Mouse (Mus musculus) adrenal gland, postnatal 14 days (tissue): ENCODE data around the gene Tomm20. TPM values are rescaled to one million over a fixed set of nuclear protein-coding genes. Genes with fewer than 3 reads are reported as not detected.
A peak's percentile ranks its signal among the peaks of the same experiment; 100 is the strongest.

Experiments
- DNase-seq: peaks from one replicate; pipeline ENCODE4 v3.0.0; 2021; ENCODE audit warnings: mixed read lengths
- total RNA-seq: library from RNA; stranded (reverse); gene quantifications from 2 replicates; pipeline ENCODE4 v1.2.3, GENCODE M21; 2021

The Tomm20 gene
- total RNA-seq, 1 experiment from 2014 or later: 206 TPM

GRCm38 (mm10) chr8:126962871-126963270, 17.2 kb upstream of the Tomm20 start:
- no peak for DNase-seq

GRCm38 (mm10) chr8:126961516-126961915, 15.9 kb upstream of the Tomm20 start:
- no peak for DNase-seq

- no peak for DNase-seq
These were observed 6.4 kb upstream of the Tomm20 start for GRCm38 (mm10) chr8:126951900-126952636.

GRCm38 (mm10) chr8:126949527-126949926, 3.9 kb upstream of the Tomm20 start:
- no peak for DNase-seq

GRCm38 (mm10) chr8:126946444-126946843, 800 bp upstream of the Tomm20 start:
- no peak for DNase-seq

- peak; percentile 74 for DNase-seq
These were observed 608 bp downstream of the Tomm20 start for GRCm38 (mm10) chr8:126944781-126945691.

GRCm38 (mm10) chr8:126943565-126943964, 2.1 kb downstream of the Tomm20 start:
- no peak for DNase-seq

- DNase-seq: no peak
These were observed 8.3 kb downstream of the Tomm20 start for GRCm38 (mm10) chr8:126937337-126937736.

GRCm38 (mm10) chr8:126935932-126936331, 9.7 kb downstream of the Tomm20 start:
- DNase-seq: no peak

GRCm38 (mm10) chr8:126935387-126935786, 10.3 kb downstream of the Tomm20 start:
- DNase-seq: no peak

- no peak for DNase-seq
These were observed 13.0 kb downstream of the Tomm20 start for GRCm38 (mm10) chr8:126932656-126933055.

- DNase-seq: no peak
These were observed 13.4 kb downstream of the Tomm20 start for GRCm38 (mm10) chr8:126932249-126932648.

GRCm38 (mm10) chr8:126931720-126932119, 13.9 kb downstream of the Tomm20 start:
- DNase-seq: no peak

- DNase-seq: peak; percentile 79
These were observed 16.0 kb downstream of the Tomm20 start for GRCm38 (mm10) chr8:126929607-126930161.

- peak; percentile 72 for DNase-seq
These were observed 16.7 kb downstream of the Tomm20 start for GRCm38 (mm10) chr8:126928755-126929505.

GRCm38 (mm10) chr8:126928028-126928427, 17.6 kb downstream of the Tomm20 start:
- no peak for DNase-seq

- DNase-seq: no peak
These were observed 18.6 kb downstream of the Tomm20 start for GRCm38 (mm10) chr8:126927058-126927457.

- no peak for DNase-seq
These were observed 22.7 kb downstream of the Tomm20 start for GRCm38 (mm10) chr8:126922981-126923380.

- no peak for DNase-seq
These were observed 24.2 kb downstream of the Tomm20 start for GRCm38 (mm10) chr8:126921432-126921831.

- peak; percentile 88 for DNase-seq
These were observed 24.8 kb downstream of the Tomm20 start for GRCm38 (mm10) chr8:126920845-126921244.

- no peak for DNase-seq
These were observed 25.3 kb downstream of the Tomm20 start for GRCm38 (mm10) chr8:126920386-126920785.

- no peak for DNase-seq
These were observed 25.9 kb downstream of the Tomm20 start for GRCm38 (mm10) chr8:126919703-126920102.
